Mouse (Mus musculus) bone marrow, adult 2 months (tissue): ENCODE measurements around the gene Tmem9.

Source experiments
- CTCF ChIP-seq: fragments of 200-500 bp; IDR thresholded peaks from 2 replicates; pipeline ENCODE4 v1.5.1; 2011; ENCODE audit warnings: low read length, control low read depth; ENCODE audit not compliant: control insufficient read depth, insufficient read depth
- POLR2A ChIP-seq: fragments of 200-500 bp; IDR thresholded peaks from 2 replicates; pipeline ENCODE4 v1.6.1; 2011; ENCODE audit warnings: low read depth, mild to moderate bottlenecking, control low read depth, low read length, borderline replicate concordance; ENCODE audit not compliant: control insufficient read depth

DNA sequence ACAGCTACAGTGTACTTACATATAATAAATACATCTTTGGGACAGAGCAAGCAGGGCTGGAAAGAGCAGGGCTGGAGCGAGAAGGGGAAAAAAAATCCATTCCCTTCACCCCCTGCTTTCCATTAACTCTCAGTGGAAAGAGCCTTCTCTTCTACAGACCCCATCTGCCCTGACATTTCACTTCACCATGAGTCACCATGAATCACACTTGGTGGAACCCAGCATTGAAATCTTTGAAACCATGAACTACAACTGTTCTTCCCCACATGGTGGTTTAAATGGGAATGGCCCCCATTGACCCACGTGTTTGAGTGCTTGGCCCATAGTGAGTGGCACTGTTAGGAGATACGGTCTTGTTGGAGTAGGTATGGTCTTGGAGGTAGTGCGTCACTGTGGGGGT lies 2.3 kb downstream of the Tmem9 start:
- TF ChIP-seq CTCF = no peak
- no peak for TF ChIP-seq POLR2A
